Mouse (Mus musculus) lung, postnatal 0 days (tissue): ENCODE data around the gene Ncoa1. TPM values are rescaled to one million over a fixed set of nuclear protein-coding genes. Genes with fewer than 3 reads are reported as not detected.

Experiments used
- ATAC-seq: fragments of 200-750 bp; cut with Nextera tagmentation; 2 replicates; pipeline ENCODE4 v1.8.0; 2017; ENCODE audit warnings: moderate library complexity
- DNase-seq: peaks from one replicate; pipeline ENCODE4 v3.0.0-alpha.2; 2016; ENCODE audit warnings: low spot score
- H3K27ac ChIP-seq: fragments of 300-500 bp; sonication (generic); 2 replicates; pipeline ENCODE4 v1.5.1; 2014; ENCODE audit warnings: antibody characterized with exemption, mild to moderate bottlenecking, low read length, mixed read lengths
- H3K27me3 ChIP-seq: fragments of 300-500 bp; sonication (generic); replicated peaks from 2 replicates; pipeline ENCODE4 v1.6.1; 2014; ENCODE audit warnings: low read length, mixed read lengths; ENCODE audit not compliant: insufficient read depth
- H3K36me3 ChIP-seq: fragments of 300-500 bp; sonication (generic); 2 replicates; pipeline ENCODE4 v1.6.1; 2014; ENCODE audit warnings: low read length, mixed read lengths; ENCODE audit not compliant: insufficient read depth
- H3K4me1 ChIP-seq: fragments of 300-500 bp; sonication (generic); 2 replicates; pipeline ENCODE4 v1.6.1; 2014; ENCODE audit warnings: antibody characterized with exemption, low read depth, low read length, mixed read lengths; ENCODE audit not compliant: insufficient read depth
- H3K4me2 ChIP-seq: fragments of 300-500 bp; sonication (generic); replicated peaks from 2 replicates; pipeline ENCODE4 v1.6.1; 2014; ENCODE audit warnings: low read depth, mild to moderate bottlenecking, low read length, moderate library complexity, mixed read lengths
- H3K4me3 ChIP-seq: fragments of 300-500 bp; sonication (generic); 2 replicates; pipeline ENCODE4 v1.5.1; 2014; ENCODE audit warnings: low read depth, low read length
- H3K9ac ChIP-seq: fragments of 300-500 bp; sonication (generic); replicated peaks from 2 replicates; pipeline ENCODE4 v1.6.1; 2014; ENCODE audit warnings: low read depth, mild to moderate bottlenecking
- H3K9me3 ChIP-seq: fragments of 300-500 bp; sonication (generic); 2 replicates; pipeline ENCODE4 v1.6.1; 2016; ENCODE audit warnings: low read length, mixed read lengths
- CTCF ChIP-seq: IDR thresholded peaks from 2 replicates; pipeline ENCODE4 v1.5.1; 2016; ENCODE audit warnings: antibody characterized with exemption, mild to moderate bottlenecking
- EP300 ChIP-seq: IDR thresholded peaks from 2 replicates; pipeline ENCODE4 v1.6.1; 2016; ENCODE audit warnings: antibody characterized with exemption, mild to moderate bottlenecking, control low read depth
- WGBS: fragments of 180-500 bp; shearing (Covaris S2); extraction: QIAGEN DNeasy Blood & Tissue Kit; methylation state at CpG from one replicate; pipeline ENCODE4 v1.1.7; 2014; 5-methylcytosine and 5-hydroxymethylcytosine counted together
- polyA plus RNA-seq: library from polyadenylated mRNA; unstranded; fragments of >200 nt; fragmentation: Nextera tagmentation; extraction: Ambion mirVana; gene quantifications from 2 replicates; pipeline ENCODE4 v1.2.1, GENCODE M21; 2015

Gene Ncoa1
- polyA plus RNA-seq, 1 experiment from 2014 or later = 9.6 TPM

DNA sequence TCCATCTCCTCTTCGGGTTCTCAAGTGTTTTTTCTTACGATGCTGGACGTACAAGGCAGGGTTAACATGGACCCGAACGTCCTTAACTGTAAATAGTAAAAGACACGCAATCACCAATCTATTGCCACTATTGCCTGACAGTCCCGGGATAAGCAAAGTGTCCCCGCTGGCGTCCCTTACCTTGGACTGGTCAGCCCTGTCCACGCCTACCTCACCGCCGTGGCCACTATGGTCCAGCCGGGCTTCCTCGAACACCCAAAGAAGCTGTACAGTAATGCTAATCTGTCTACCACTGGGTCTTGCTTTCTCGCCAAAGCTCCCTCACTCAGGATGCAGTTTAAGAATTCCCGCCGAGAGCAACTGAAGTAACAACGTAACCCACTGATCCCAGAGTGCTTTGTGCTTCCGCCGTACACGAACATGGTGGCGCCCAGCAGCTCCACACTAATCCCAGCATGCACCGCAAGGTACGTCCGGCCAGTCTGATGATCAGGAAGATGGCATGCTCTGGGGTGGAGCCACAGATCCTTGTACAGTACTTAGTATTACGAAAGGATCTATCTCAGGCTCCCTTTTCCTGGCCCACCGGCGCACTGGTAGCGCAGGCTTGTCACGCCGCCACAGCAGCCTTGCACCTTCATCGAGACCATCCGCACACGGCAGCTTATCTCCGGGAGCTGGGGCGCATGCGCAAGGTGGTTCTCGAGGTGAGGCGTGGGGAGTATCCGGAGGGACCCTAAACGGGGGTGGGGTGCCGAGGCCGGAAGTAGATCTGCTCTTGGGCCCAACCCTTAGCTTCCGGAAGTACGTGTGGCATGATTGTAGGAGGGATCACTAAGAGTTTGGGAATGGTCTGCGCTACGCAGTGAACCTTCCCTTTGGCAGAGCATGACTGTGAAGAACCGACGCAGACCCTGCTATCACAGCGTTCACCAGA, 243.1 kb downstream of the Ncoa1 start, which contains the start of the genes Ptrhd1 and Cenpo:
Gene Ptrhd1 (plus strand): TSS at position 456 of the 937 bp plus-strand sequence.
Gene Cenpo (minus strand): TSS at position 723 of the 937 bp plus-strand sequence.
- TF ChIP-seq EP300 (no peak), CTCF (no peak)
- peak; percentile 99 for DNase-seq
- no peaks in the 10 kb centered on the region for H3K9me3 ChIP-seq
- ATAC-seq = peak; percentile 99
- peak within 1 kb of the TSS; percentile 63 for H3K4me3 ChIP-seq
- peak within 1 kb of the TSS; percentile 94 for H3K27ac ChIP-seq
- H3K36me3 ChIP-seq = no peaks in the 10 kb centered on the region; the same call in 1 of the 2 replicates
- under 1% methylated on average over 50 of the region's 50 CpGs for whole genome bisulfite sequencing
- no peaks in the 10 kb centered on the region; the same call in 1 of the 2 replicates for H3K4me1 ChIP-seq
- no peaks in the 10 kb centered on the region for H3K27me3 ChIP-seq
- H3K4me2 ChIP-seq = peak within 1 kb of the TSS; percentile 52
- peak within 1 kb of the TSS; percentile 51 for H3K9ac ChIP-seq

GRCm38 (mm10) chr12:4232777-4233176, 244.2 kb downstream of the Ncoa1 start:
- no peaks in the 10 kb centered on the region; the same call in 1 of the 2 replicates for H3K36me3 ChIP-seq
- TF ChIP-seq EP300 (no peak), CTCF (no peak)
- WGBS = 32% methylated on average over 4 of the region's 4 CpGs
- H3K4me3 ChIP-seq = no peak overlapping the region
- H3K4me2 ChIP-seq = peak overlapping the region; percentile 52
- no peak overlapping the region for H3K27ac ChIP-seq
- H3K9me3 ChIP-seq = no peaks in the 10 kb centered on the region
- no peak for DNase-seq
- no peaks in the 10 kb centered on the region; the same call in 1 of the 2 replicates for H3K4me1 ChIP-seq
- H3K27me3 ChIP-seq = no peaks in the 10 kb centered on the region
- no peak for ATAC-seq
- H3K9ac ChIP-seq = no peak overlapping the region

GRCm38 (mm10) chr12:4230156-4230555, 246.8 kb downstream of the Ncoa1 start:
- H3K4me3 ChIP-seq = no peak overlapping the region
- no peaks in the 10 kb centered on the region; the same call in 1 of the 2 replicates for H3K4me1 ChIP-seq
- ATAC-seq = no peak
- TF ChIP-seq EP300 = no peak
- TF ChIP-seq CTCF = no peak
- H3K9me3 ChIP-seq = no peaks in the 10 kb centered on the region
- no peaks in the 10 kb centered on the region; the same call in 1 of the 2 replicates for H3K36me3 ChIP-seq
- 85% methylated on average over 7 of the region's 7 CpGs for WGBS
- DNase-seq = no peak
- no peak overlapping the region for H3K27ac ChIP-seq
- no peak overlapping the region for H3K9ac ChIP-seq
- no peaks in the 10 kb centered on the region for H3K27me3 ChIP-seq
- no peak overlapping the region for H3K4me2 ChIP-seq

- WGBS = 57% methylated on average over 8 of the region's 8 CpGs
- Histone ChIP-seq H3K4me1 (no peaks in the 10 kb centered on the region), H3K36me3 (peaks cover 20% of the 10 kb centered on the region; the same call in 1 of the 2 replicates), H3K9me3 (no peaks in the 10 kb centered on the region), H3K27ac (no peak overlapping the region), H3K4me3 (no peak overlapping the region), H3K27me3 (no peaks in the 10 kb centered on the region), H3K9ac (no peak overlapping the region), H3K4me2 (no peak overlapping the region)
- ATAC-seq (no peak), DNase-seq (peak; percentile 10)
- TF ChIP-seq EP300 (no peak), CTCF (no peak)
Observed at GRCm38 (mm10) chr12:4212908-4213307, 264.1 kb downstream of the Ncoa1 start.

GRCm38 (mm10) chr12:4211174-4211573, 265.8 kb downstream of the Ncoa1 start:
- 77% methylated on average over 9 of the region's 9 CpGs for WGBS
- no peak for TF ChIP-seq EP300
- TF ChIP-seq CTCF = peak; percentile 5; the same call in 1 of the 2 replicates
- Histone ChIP-seq H3K4me3 (no peak overlapping the region), H3K27ac (no peak overlapping the region), H3K9me3 (no peaks in the 10 kb centered on the region), H3K9ac (no peak overlapping the region), H3K4me1 (no peaks in the 10 kb centered on the region), H3K4me2 (no peak overlapping the region), H3K27me3 (no peaks in the 10 kb centered on the region), H3K36me3 (peaks cover 12% of the 10 kb centered on the region; the same call in 1 of the 2 replicates)
- ATAC-seq = no peak
- DNase-seq = no peak

GRCm38 (mm10) chr12:4209196-4209595, 267.8 kb downstream of the Ncoa1 start:
- Histone ChIP-seq H3K4me2 (no peak overlapping the region), H3K4me3 (no peak overlapping the region), H3K9ac (no peak overlapping the region), H3K36me3 (peaks cover 8% of the 10 kb centered on the region; the same call in 1 of the 2 replicates), H3K27me3 (no peaks in the 10 kb centered on the region), H3K9me3 (no peaks in the 10 kb centered on the region), H3K4me1 (no peaks in the 10 kb centered on the region), H3K27ac (no peak overlapping the region)
- 95% methylated on average over 9 of the region's 9 CpGs for WGBS
- ATAC-seq (no peak), DNase-seq (no peak)
- no peak for TF ChIP-seq CTCF
- TF ChIP-seq EP300 = no peak
